Mouse (Mus musculus) midbrain, embryonic 14.5 days (tissue): ENCODE measurements around the gene Rnf216. TPM values are rescaled to one million over a fixed set of nuclear protein-coding genes. Genes with fewer than 3 reads are reported as not detected.
A peak's percentile ranks its signal among the peaks of the same experiment; 100 is the strongest.

Source experiments
- ATAC-seq: fragments of 200-750 bp; cut with Nextera tagmentation; 2 replicates; pipeline ENCODE4 v1.8.0; 2017; ENCODE audit warnings: moderate number of reproducible peaks, moderate library complexity; ENCODE audit not compliant: low FRiP score, low TSS enrichment
- DNase-seq: peaks from one replicate; pipeline ENCODE4 v3.0.0-alpha.2; 2015
- H3K27ac ChIP-seq: fragments of 300-500 bp; sonication (generic); replicated peaks from 2 replicates; pipeline ENCODE4 v1.5.1; 2014; ENCODE audit warnings: mild to moderate bottlenecking, low read depth, low read length, moderate library complexity
- H3K27me3 ChIP-seq: fragments of 300-500 bp; sonication (generic); 2 replicates; pipeline ENCODE4 v1.6.1; 2014; ENCODE audit warnings: low read length, control low read depth, mixed read lengths; ENCODE audit not compliant: control insufficient read depth, insufficient read depth
- H3K36me3 ChIP-seq: fragments of 300-500 bp; sonication (generic); 2 replicates; pipeline ENCODE4 v1.6.1; 2014; ENCODE audit warnings: low read length, control low read depth; ENCODE audit not compliant: control insufficient read depth, insufficient read depth
- H3K4me1 ChIP-seq: fragments of 300-500 bp; sonication (generic); 2 replicates; pipeline ENCODE4 v1.6.1; 2014; ENCODE audit warnings: mild to moderate bottlenecking, antibody characterized with exemption, low read length, control low read depth; ENCODE audit not compliant: control insufficient read depth, insufficient read depth
- H3K4me2 ChIP-seq: fragments of 300-500 bp; sonication (generic); 2 replicates; pipeline ENCODE4 v1.6.1; 2014; ENCODE audit warnings: mild to moderate bottlenecking, low read length, moderate library complexity
- H3K4me3 ChIP-seq: fragments of 300-500 bp; sonication (generic); replicated peaks from 2 replicates; pipeline ENCODE4 v1.5.1; 2014; ENCODE audit warnings: low read depth, low read length
- H3K9ac ChIP-seq: fragments of 300-500 bp; sonication (generic); replicated peaks from 2 replicates; pipeline ENCODE4 v1.6.1; 2014; ENCODE audit warnings: mild to moderate bottlenecking, low read length, moderate library complexity
- H3K9me3 ChIP-seq: fragments of 300-500 bp; sonication (generic); 2 replicates; pipeline ENCODE4 v1.6.1; 2016; ENCODE audit warnings: low read length, control low read depth, mixed read lengths; ENCODE audit not compliant: control insufficient read depth
- WGBS: fragments of 180-500 bp; shearing (Covaris S2); extraction: QIAGEN DNeasy Blood & Tissue Kit; methylation state at CpG from one replicate; pipeline ENCODE4 v1.1.7; 2014; 5-methylcytosine and 5-hydroxymethylcytosine counted together
- polyA plus RNA-seq: library from polyadenylated mRNA; unstranded; fragments of >200 nt; fragmentation: Nextera tagmentation; extraction: Ambion mirVana; gene quantifications from 2 replicates; pipeline ENCODE4 v1.2.1, GENCODE M21; 2014

The Rnf216 gene
- polyA plus RNA-seq, 1 experiment from 2014 or later: 32.1 TPM

GRCm38 (mm10) chr5:142976516-142976915, 136.3 kb downstream of the Rnf216 start:
- H3K9ac ChIP-seq: no peak overlapping the region
- peaks cover 11% of the 10 kb centered on the region; the same call in 1 of the 2 replicates for H3K4me1 ChIP-seq
- H3K4me2 ChIP-seq: no peak overlapping the region
- ATAC-seq (no peak), DNase-seq (no peak)
- no peaks in the 10 kb centered on the region for H3K9me3 ChIP-seq
- H3K4me3 ChIP-seq: no peak overlapping the region
- peaks cover 28% of the 10 kb centered on the region for H3K36me3 ChIP-seq
- 74% methylated on average over 5 of the region's 5 CpGs for WGBS
- H3K27me3 ChIP-seq: no peaks in the 10 kb centered on the region
- H3K27ac ChIP-seq: no peak overlapping the region

- ATAC-seq (peak; percentile 87), DNase-seq (peak; percentile 84)
- Histone ChIP-seq H3K4me2 (peak overlapping the region; percentile 30), H3K4me3 (no peak overlapping the region), H3K4me1 (peaks cover 11% of the 10 kb centered on the region; the same call in 1 of the 2 replicates), H3K27me3 (no peaks in the 10 kb centered on the region), H3K27ac (peak overlapping the region; percentile 69), H3K9me3 (no peaks in the 10 kb centered on the region), H3K36me3 (peaks cover 46% of the 10 kb centered on the region), H3K9ac (no peak overlapping the region)
- WGBS: 4% methylated on average over 18 of the region's 18 CpGs
Measured at GRCm38 (mm10) chr5:142974598-142975121, 138.1 kb downstream of the Rnf216 start.

- ATAC-seq (no peak; the same call in 1 of the 2 replicates), DNase-seq (no peak)
- no peak overlapping the region for H3K9ac ChIP-seq
- H3K9me3 ChIP-seq: no peaks in the 10 kb centered on the region
- H3K4me3 ChIP-seq: no peak overlapping the region
- H3K4me1 ChIP-seq: peaks cover 11% of the 10 kb centered on the region; the same call in 1 of the 2 replicates
- H3K36me3 ChIP-seq: peaks cover 53% of the 10 kb centered on the region
- peak overlapping the region; percentile 69 for H3K27ac ChIP-seq
- no peaks in the 10 kb centered on the region for H3K27me3 ChIP-seq
- no peak overlapping the region for H3K4me2 ChIP-seq
- WGBS: 40% methylated on average over 3 of the region's 3 CpGs
Measured at GRCm38 (mm10) chr5:142973971-142974370, 138.8 kb downstream of the Rnf216 start.

GRCm38 (mm10) chr5:142968411-142968810, 144.4 kb downstream of the Rnf216 start:
- no peak overlapping the region for H3K4me2 ChIP-seq
- no peak for DNase-seq
- no peak overlapping the region for H3K4me3 ChIP-seq
- H3K4me1 ChIP-seq: peaks cover 29% of the 10 kb centered on the region
- H3K27ac ChIP-seq: no peak overlapping the region
- no peaks in the 10 kb centered on the region for H3K27me3 ChIP-seq
- no peaks in the 10 kb centered on the region for H3K9me3 ChIP-seq
- H3K36me3 ChIP-seq: peaks cover 71% of the 10 kb centered on the region
- ATAC-seq: no peak
- no peak overlapping the region for H3K9ac ChIP-seq
- 96% methylated on average over 14 of the region's 14 CpGs for WGBS

GRCm38 (mm10) chr5:142964650-142965049, 148.1 kb downstream of the Rnf216 start:
- Histone ChIP-seq H3K4me2 (peak overlapping the region; percentile 93), H3K4me3 (peak overlapping the region; percentile 99), H3K27me3 (no peaks in the 10 kb centered on the region), H3K9ac (peak overlapping the region; percentile 100), H3K9me3 (no peaks in the 10 kb centered on the region), H3K27ac (peak overlapping the region; percentile 98), H3K36me3 (peaks cover 34% of the 10 kb centered on the region), H3K4me1 (peaks cover 39% of the 10 kb centered on the region)
- no peak for DNase-seq
- no peak for ATAC-seq
- WGBS: 50% methylated on average over 6 of the region's 6 CpGs

GRCm38 (mm10) chr5:142963705-142964494, 148.9 kb downstream of the Rnf216 start:
- H3K27me3 ChIP-seq: no peaks in the 10 kb centered on the region; the same call in 1 of the 2 replicates
- H3K36me3 ChIP-seq: peaks cover 26% of the 10 kb centered on the region
- peak overlapping the region; percentile 98 for H3K27ac ChIP-seq
- peak overlapping the region; percentile 99 for H3K4me3 ChIP-seq
- 14% methylated on average over 17 of the region's 17 CpGs for WGBS
- no peaks in the 10 kb centered on the region for H3K9me3 ChIP-seq
- peak overlapping the region; percentile 93 for H3K4me2 ChIP-seq
- DNase-seq: peak; percentile 87
- peak overlapping the region; percentile 100 for H3K9ac ChIP-seq
- ATAC-seq: no peak
- peaks cover 39% of the 10 kb centered on the region for H3K4me1 ChIP-seq

GRCm38 (mm10) chr5:142963003-142963704, 149.6 kb downstream of the Rnf216 start:
- WGBS: 2% methylated on average over 13 of the region's 13 CpGs
- ATAC-seq (0 out of 2 replicates have a peak, but pooled peaks have one; percentile 5), DNase-seq (peak; percentile 74)
- H3K4me2 ChIP-seq: peak overlapping the region; percentile 93
- peak overlapping the region; percentile 98 for H3K27ac ChIP-seq
- H3K9ac ChIP-seq: peak overlapping the region; percentile 100
- H3K27me3 ChIP-seq: no peaks in the 10 kb centered on the region; the same call in 1 of the 2 replicates
- peaks cover 21% of the 10 kb centered on the region for H3K36me3 ChIP-seq
- no peaks in the 10 kb centered on the region for H3K9me3 ChIP-seq
- H3K4me1 ChIP-seq: peaks cover 39% of the 10 kb centered on the region
- H3K4me3 ChIP-seq: peak overlapping the region; percentile 99

GRCm38 (mm10) chr5:142962444-142962961, 150.3 kb downstream of the Rnf216 start:
- H3K36me3 ChIP-seq: peaks cover 16% of the 10 kb centered on the region
- H3K9ac ChIP-seq: peak overlapping the region; percentile 100
- peak overlapping the region; percentile 93 for H3K4me2 ChIP-seq
- no peaks in the 10 kb centered on the region for H3K9me3 ChIP-seq
- ATAC-seq (no peak), DNase-seq (peak; percentile 37)
- H3K27ac ChIP-seq: peak overlapping the region; percentile 98
- H3K4me1 ChIP-seq: peaks cover 39% of the 10 kb centered on the region
- peak overlapping the region; percentile 99 for H3K4me3 ChIP-seq
- under 1% methylated on average over 11 of the region's 11 CpGs for WGBS
- no peaks in the 10 kb centered on the region; the same call in 1 of the 2 replicates for H3K27me3 ChIP-seq
